Mouse (Mus musculus) mouse trophoblast stem cell (cell line): Measurements from ENCODE around the gene A930017K11Rik.

Experiments
- in situ Hi-C, 2 experiments: fragments of 300-500 bp; cut with MseI, MboI; formaldehyde crosslinking; loops; 2 replicates in 1 of 2; 3 replicates in 1 of 2; pipeline ENCODE4 v1.15.1; 2025

A930017K11Rik gene

GRCm38 (mm10) chr17:25941511-25942241 lies 10.7 kb downstream of the A930017K11Rik start:
- in situ Hi-C loops: no loop called here

GRCm38 (mm10) chr17:25934526-25934925 lies 17.8 kb downstream of the A930017K11Rik start:
- in situ Hi-C loops: no loop called here

- in situ Hi-C loops: no loop called here
Observed at GRCm38 (mm10) chr17:25925348-25925747, 27.0 kb downstream of the A930017K11Rik start.

- in situ Hi-C loops: no loop called here
Observed at GRCm38 (mm10) chr17:25922120-25922519, 30.2 kb downstream of the A930017K11Rik start.

GRCm38 (mm10) chr17:25919786-25920642 lies 32.4 kb downstream of the A930017K11Rik start:
- in situ Hi-C loops: no loop called here

GRCm38 (mm10) chr17:25919144-25919785 lies 33.1 kb downstream of the A930017K11Rik start, which contains the start of gene Rab40c:
Gene Rab40c (minus strand): TSS chr17:25919727.
- in situ Hi-C loops: no loop called here

- in situ Hi-C loops: no loop called here
Observed at GRCm38 (mm10) chr17:25918037-25918750, 34.2 kb downstream of the A930017K11Rik start.

GRCm38 (mm10) chr17:25916931-25917647 lies 35.3 kb downstream of the A930017K11Rik start:
- in situ Hi-C loops: no loop called here

- in situ Hi-C loops: no loop called here
Observed at GRCm38 (mm10) chr17:25914295-25914694, 38.1 kb downstream of the A930017K11Rik start.

- in situ Hi-C loops: no loop called here
Observed at GRCm38 (mm10) chr17:25913877-25914275, 38.5 kb downstream of the A930017K11Rik start.

GRCm38 (mm10) chr17:25913186-25913876 lies 39.0 kb downstream of the A930017K11Rik start:
- in situ Hi-C loops: no loop called here

- in situ Hi-C loops: no loop called here
Observed at GRCm38 (mm10) chr17:25911816-25912215, 40.5 kb downstream of the A930017K11Rik start.

GRCm38 (mm10) chr17:25907640-25908039 lies 44.7 kb downstream of the A930017K11Rik start:
- in situ Hi-C loops: no loop called here

- in situ Hi-C loops: no loop called here
Observed at GRCm38 (mm10) chr17:25903061-25903460, 49.3 kb downstream of the A930017K11Rik start.

GRCm38 (mm10) chr17:25900193-25900592 lies 52.2 kb downstream of the A930017K11Rik start:
- in situ Hi-C loops: no loop called here
